Mouse (Mus musculus) forebrain, embryonic 14.5 days (tissue): ENCODE measurements around the gene Megf6. TPM values are rescaled to one million over a fixed set of nuclear protein-coding genes. Genes with fewer than 3 reads are reported as not detected.

Source experiments
- ATAC-seq: fragments of 200-750 bp; cut with Nextera tagmentation; 2 replicates; pipeline ENCODE4 v1.8.0; 2017; ENCODE audit warnings: mild to moderate bottlenecking, moderate library complexity
- DNase-seq: peaks from one replicate; pipeline ENCODE4 v3.0.0-alpha.2; 2015; ENCODE audit warnings: low spot score
- H3K27ac ChIP-seq: fragments of 300-500 bp; sonication (generic); 2 replicates; pipeline ENCODE4 v1.5.1; 2014; ENCODE audit warnings: low read depth, mild to moderate bottlenecking, control low read depth, low read length, moderate library complexity
- H3K27me3 ChIP-seq: fragments of 300-500 bp; sonication (generic); replicated peaks from 2 replicates; pipeline ENCODE4 v1.6.1; 2014; ENCODE audit warnings: low read length, control low read depth, mixed read lengths; ENCODE audit not compliant: control insufficient read depth, insufficient read depth
- H3K36me3 ChIP-seq: fragments of 300-500 bp; sonication (generic); 2 replicates; pipeline ENCODE4 v1.6.1; 2014; ENCODE audit warnings: low read length, control low read depth; ENCODE audit not compliant: control insufficient read depth, insufficient read depth
- H3K4me1 ChIP-seq: fragments of 300-500 bp; sonication (generic); 2 replicates; pipeline ENCODE4 v1.6.1; 2014; ENCODE audit warnings: antibody characterized with exemption, low read length, control low read depth; ENCODE audit not compliant: control insufficient read depth, insufficient read depth
- H3K4me2 ChIP-seq: fragments of 300-500 bp; sonication (generic); 2 replicates; pipeline ENCODE4 v1.6.1; 2014; ENCODE audit warnings: mild to moderate bottlenecking, control low read depth, low read length
- H3K4me3 ChIP-seq: fragments of 300-500 bp; sonication (generic); 2 replicates; pipeline ENCODE4 v1.5.1; 2014; ENCODE audit warnings: low read depth, low read length, control low read depth
- H3K9ac ChIP-seq: fragments of 300-500 bp; sonication (generic); 2 replicates; pipeline ENCODE4 v1.6.1; 2014; ENCODE audit warnings: mild to moderate bottlenecking, low read length, control low read depth, moderate library complexity
- H3K9me3 ChIP-seq: fragments of 300-500 bp; sonication (generic); replicated peaks from 2 replicates; pipeline ENCODE4 v1.6.1; 2016; ENCODE audit warnings: low read length, control low read depth, mixed read lengths; ENCODE audit not compliant: control insufficient read depth
- WGBS: fragments of 180-500 bp; shearing (Covaris S2); extraction: QIAGEN DNeasy Blood & Tissue Kit; methylation state at CpG from one replicate; pipeline ENCODE4 v1.1.7; 2014; 5-methylcytosine and 5-hydroxymethylcytosine counted together
- polyA plus RNA-seq: library from polyadenylated mRNA; unstranded; fragments of >200 nt; fragmentation: Nextera tagmentation; extraction: Ambion mirVana; gene quantifications from 2 replicates; pipeline ENCODE4 v1.2.1, GENCODE M21; 2014

The Megf6 gene
- polyA plus RNA-seq, 1 experiment from 2014 or later: 4.6 TPM

DNA sequence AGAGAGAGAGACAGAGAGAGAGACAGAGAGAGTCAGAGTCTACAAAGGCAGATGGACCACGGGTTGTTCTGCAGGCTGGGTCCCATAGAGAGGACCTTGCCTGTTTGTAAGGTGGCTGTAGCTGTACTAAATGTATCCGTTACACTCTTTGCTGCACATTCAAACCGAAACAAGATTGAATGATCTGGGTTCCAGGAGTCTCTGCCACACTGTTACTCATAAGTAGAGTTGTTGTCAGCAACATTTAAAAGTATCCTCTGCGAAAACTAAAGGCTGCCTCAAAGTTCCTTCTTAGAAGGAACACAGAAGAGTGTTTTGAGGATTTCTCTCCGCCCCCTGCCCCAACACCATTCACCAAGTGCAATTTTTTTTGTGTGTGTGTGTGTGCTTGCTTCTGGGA is 33.4 kb upstream of the Megf6 start:
- DNase-seq (no peak), ATAC-seq (no peak)
- Histone ChIP-seq H3K4me2 (no peak overlapping the region), H3K27me3 (peaks cover 52% of the 10 kb centered on the region), H3K4me3 (no peak overlapping the region), H3K36me3 (no peaks in the 10 kb centered on the region), H3K9me3 (no peaks in the 10 kb centered on the region), H3K27ac (no peak overlapping the region), H3K4me1 (peaks cover 6% of the 10 kb centered on the region; the same call in 1 of the 2 replicates), H3K9ac (no peak overlapping the region)
- WGBS: 51% methylated on average over 5 of the region's 5 CpGs

DNA sequence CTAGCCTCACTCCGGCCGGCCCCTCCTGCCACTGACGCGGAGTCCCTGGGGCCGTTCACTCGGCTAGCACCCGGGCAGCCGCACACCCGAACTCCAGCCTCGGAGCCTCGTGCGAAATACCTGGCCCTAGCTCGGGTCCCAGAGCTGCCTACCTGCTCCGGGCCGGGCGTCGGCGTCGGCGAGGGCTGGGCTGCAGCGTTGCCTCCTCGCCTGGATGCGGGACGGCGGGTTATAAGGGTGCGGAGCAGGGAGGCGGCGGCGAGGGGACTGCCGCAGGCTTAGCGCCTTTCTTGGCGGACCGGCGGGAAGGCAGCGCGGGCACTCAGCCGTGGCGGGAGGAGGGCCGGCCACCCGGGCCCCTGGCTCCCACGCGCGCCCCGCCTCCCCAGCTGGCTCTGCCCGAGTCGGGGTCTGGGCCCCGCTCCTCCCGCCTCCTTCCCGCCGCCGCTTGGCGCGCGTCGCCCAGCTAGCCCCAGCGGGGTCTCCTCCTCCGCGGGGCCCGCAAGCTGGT is 30.8 kb upstream of the Megf6 start:
- Histone ChIP-seq H3K36me3 (no peaks in the 10 kb centered on the region), H3K9me3 (no peaks in the 10 kb centered on the region), H3K4me2 (peak overlapping the region; percentile 75), H3K27ac (no peak overlapping the region), H3K9ac (peak overlapping the region; percentile 63), H3K4me3 (peak overlapping the region; percentile 40), H3K4me1 (peaks cover 12% of the 10 kb centered on the region), H3K27me3 (peaks cover 48% of the 10 kb centered on the region)
- ATAC-seq: 0 out of 2 replicates have a peak, but pooled peaks have one; percentile 15
- peak; percentile 40 for DNase-seq
- under 1% methylated on average over 44 of the region's 59 CpGs for WGBS

DNA sequence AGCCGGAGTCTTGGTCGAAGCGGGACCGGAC is 30.5 kb upstream of the Megf6 start, which contains the start of gene Trp73:
TSS of gene Trp73 (minus strand) at position 27 of the 31 bp plus-strand sequence.
- H3K27me3 ChIP-seq: peaks cover 48% of the 10 kb centered on the region
- WGBS: no CpG with 5 or more reads among the region's 4 CpGs

DNA sequence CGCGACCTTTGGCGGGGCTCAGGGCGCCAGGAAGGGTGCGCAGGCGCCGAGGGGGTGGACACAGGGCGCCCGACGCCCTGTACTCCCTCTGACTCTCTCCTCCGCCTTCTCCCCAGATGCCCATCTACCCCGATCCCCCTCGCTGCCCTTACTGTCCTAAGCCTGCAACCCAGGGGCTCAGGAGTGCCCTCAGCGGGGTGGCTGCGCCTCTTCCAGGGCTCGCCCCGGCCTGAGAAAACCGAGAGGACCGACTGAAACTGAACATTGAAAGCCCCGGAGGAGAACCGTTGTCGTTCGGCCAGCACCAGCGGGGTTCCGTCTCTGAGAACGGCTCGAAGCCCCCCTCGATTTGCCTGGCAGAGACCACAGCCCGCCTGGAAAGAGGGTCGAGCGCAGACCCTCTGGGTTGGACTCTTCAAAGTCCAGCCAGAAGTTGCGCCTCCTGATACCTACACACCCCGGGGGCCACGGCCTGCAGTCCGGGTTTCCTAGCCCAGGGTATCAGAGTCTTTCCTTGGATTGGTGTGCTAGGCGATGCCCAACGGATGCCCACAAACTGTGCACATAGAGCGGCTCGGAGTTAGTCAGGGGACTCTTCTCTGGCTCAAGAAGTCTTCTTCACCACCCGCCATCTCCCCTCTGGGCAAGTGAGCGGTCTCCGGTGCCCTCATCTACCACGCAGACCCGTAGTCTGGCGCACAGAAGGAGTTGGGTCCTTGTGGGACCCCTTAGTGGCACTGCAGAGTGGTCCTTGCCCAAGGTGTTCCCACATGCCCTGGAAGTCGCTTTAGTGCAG is 30.1 kb upstream of the Megf6 start:
- DNase-seq (no peak), ATAC-seq (no peak)
- WGBS: 1% methylated on average over 44 of the region's 46 CpGs

More for the DNA sequence above, 30.5 kb upstream of the Megf6 start, which contains the start of gene Trp73:
- ATAC-seq (no peak), DNase-seq (no peak)
- Histone ChIP-seq H3K4me2 (peak within 1 kb of the TSS; percentile 83), H3K9me3 (no peaks in the 10 kb centered on the region), H3K36me3 (no peaks in the 10 kb centered on the region), H3K9ac (peak within 1 kb of the TSS; percentile 63), H3K4me1 (peaks cover 12% of the 10 kb centered on the region), H3K4me3 (peak within 1 kb of the TSS; percentile 40), H3K27ac (no peak within 1 kb of the TSS)

DNA sequence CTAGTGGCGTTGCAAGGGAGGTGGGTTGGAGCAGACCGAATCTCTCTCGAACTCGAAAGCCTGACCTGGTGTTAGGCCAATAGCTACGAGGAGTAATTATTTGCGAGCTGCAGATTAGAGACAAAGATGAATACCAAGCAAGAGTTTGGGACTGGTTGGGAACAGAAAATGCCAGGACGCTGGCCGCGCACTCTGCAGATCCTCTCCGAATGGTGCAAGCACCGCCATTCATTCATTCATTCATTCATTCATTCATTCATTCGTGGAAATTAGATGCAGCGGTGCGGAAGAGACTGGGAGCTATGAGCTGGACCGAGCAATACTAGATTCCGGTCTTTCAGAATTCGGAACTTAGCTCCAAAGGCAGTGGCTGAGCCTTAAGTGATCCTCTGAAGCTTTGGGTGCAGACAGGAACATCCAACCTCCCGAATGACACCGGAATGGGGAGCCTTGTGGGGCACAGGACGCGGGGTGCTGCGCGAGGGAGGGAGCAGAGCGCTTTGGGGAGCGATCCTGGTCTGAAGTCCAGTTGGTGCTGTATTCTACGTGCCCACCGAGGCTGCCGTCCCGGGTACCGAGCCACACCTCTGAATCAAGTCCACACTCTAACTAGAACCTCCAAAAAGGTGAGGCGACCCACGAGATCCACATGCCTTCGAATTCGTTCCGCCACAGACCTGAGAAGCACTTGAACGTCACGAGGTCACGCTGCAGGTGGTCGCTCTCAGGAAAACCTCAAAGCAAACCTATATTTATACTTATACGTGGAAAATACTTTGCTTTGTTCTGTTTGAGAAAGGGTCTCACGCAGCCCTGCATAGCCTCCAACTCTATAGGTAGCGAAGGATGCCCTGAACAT is 29.3 kb upstream of the Megf6 start:
- H3K4me1 ChIP-seq: peaks cover 12% of the 10 kb centered on the region
- DNase-seq (no peak), ATAC-seq (no peak)
- no peak overlapping the region for H3K9ac ChIP-seq
- peaks cover 44% of the 10 kb centered on the region for H3K27me3 ChIP-seq
- no peaks in the 10 kb centered on the region for H3K9me3 ChIP-seq
- peak overlapping the region; percentile 40 for H3K4me3 ChIP-seq
- peak overlapping the region; percentile 83 for H3K4me2 ChIP-seq
- H3K27ac ChIP-seq: no peak overlapping the region
- H3K36me3 ChIP-seq: peaks cover 7% of the 10 kb centered on the region; the same call in 1 of the 2 replicates
- 2% methylated on average over 42 of the region's 42 CpGs for WGBS

More for the DNA sequence above, 30.1 kb upstream of the Megf6 start:
- H3K27me3 ChIP-seq: peaks cover 48% of the 10 kb centered on the region
- 0 out of 2 replicates have a peak, but pooled peaks cover 3% of the 10 kb centered on the region for H3K36me3 ChIP-seq
- peak overlapping the region; percentile 75 for H3K4me2 ChIP-seq
- no peak overlapping the region for H3K27ac ChIP-seq
- peak overlapping the region; percentile 63 for H3K9ac ChIP-seq
- peaks cover 12% of the 10 kb centered on the region for H3K4me1 ChIP-seq
- H3K9me3 ChIP-seq: no peaks in the 10 kb centered on the region
- H3K4me3 ChIP-seq: peak overlapping the region; percentile 40

DNA sequence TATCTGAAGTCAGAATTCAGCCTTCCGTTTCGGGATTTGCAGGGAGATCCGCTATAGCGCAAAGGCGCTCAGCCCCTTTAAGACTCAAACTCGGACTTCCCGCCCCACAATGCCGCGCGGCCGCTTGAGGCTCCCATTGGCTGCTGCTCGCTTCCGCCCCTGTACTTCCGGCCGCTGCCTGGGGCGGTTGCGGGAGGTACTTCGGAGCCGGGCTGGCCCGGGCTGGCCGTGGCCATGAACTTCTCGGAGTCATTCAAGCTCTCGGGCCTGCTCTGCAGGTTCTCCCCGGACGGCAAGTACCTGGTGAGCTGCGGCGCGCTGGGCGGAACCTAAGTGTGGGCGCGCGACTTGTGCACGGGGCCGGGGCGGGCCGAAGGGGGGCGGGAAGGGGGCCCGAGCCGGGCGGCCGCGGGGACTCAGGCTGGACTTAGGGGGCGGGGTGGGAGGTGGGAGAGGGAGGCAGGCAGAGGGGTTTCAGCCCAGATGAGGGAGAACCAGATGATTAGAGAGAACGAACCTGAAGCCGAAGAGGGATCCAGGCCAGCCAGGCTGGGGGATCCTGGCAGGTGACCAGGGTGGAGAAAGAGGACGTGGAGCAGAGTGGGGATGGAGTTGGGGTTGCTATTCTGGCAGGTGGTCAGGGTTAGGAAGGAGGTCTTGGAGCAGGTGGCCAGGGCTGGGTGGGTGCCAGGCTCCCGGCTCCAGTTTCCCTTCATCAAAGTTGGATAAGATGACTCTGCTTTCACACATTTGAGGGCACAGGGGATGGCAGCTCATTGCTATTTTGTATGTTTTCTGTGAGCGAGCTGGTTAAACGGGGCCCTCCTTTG is 28.1 kb upstream of the Megf6 start, which contains the start of gene Wrap73:
TSS of gene Wrap73 (plus strand) at position 162 of the 830 bp plus-strand sequence.
- H3K9ac ChIP-seq: peak within 1 kb of the TSS; percentile 79
- H3K36me3 ChIP-seq: peaks cover 16% of the 10 kb centered on the region
- DNase-seq (peak; percentile 96), ATAC-seq (peak; percentile 96)
- no peaks in the 10 kb centered on the region for H3K9me3 ChIP-seq
- peak within 1 kb of the TSS; percentile 83 for H3K4me2 ChIP-seq
- H3K27ac ChIP-seq: peak within 1 kb of the TSS; percentile 58; the same call in 1 of the 2 replicates
- WGBS: 2% methylated on average over 49 of the region's 49 CpGs
- H3K4me3 ChIP-seq: peak within 1 kb of the TSS; percentile 76
- H3K27me3 ChIP-seq: peaks cover 39% of the 10 kb centered on the region
- peaks cover 12% of the 10 kb centered on the region for H3K4me1 ChIP-seq

DNA sequence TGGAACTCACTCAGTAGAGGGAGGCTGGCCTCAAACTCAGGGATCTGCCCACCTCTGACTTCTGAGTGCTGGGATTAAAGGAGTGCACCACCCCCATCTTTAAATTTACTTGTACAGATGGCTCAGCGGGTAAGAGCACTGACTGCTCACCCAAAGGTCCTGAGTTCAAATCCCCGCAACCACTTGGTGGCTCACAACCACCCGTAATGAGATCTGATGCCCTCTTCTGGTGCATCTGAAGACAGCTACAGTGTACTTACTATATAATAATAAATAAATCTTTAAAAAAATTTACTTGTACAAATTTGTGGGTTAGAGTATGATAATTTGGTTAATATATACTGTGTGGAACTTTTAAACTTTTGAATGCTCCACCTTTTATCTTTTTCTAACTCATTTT is 25.8 kb upstream of the Megf6 start:
- DNase-seq (no peak), ATAC-seq (no peak)
- H3K27ac ChIP-seq: no peak overlapping the region
- no peak overlapping the region for H3K4me3 ChIP-seq
- no peak overlapping the region for H3K9ac ChIP-seq
- peaks cover 19% of the 10 kb centered on the region for H3K27me3 ChIP-seq
- 81% methylated on average over 3 of the region's 3 CpGs for WGBS
- H3K4me1 ChIP-seq: peaks cover 12% of the 10 kb centered on the region
- H3K4me2 ChIP-seq: no peak overlapping the region
- no peaks in the 10 kb centered on the region for H3K9me3 ChIP-seq
- peaks cover 31% of the 10 kb centered on the region for H3K36me3 ChIP-seq

DNA sequence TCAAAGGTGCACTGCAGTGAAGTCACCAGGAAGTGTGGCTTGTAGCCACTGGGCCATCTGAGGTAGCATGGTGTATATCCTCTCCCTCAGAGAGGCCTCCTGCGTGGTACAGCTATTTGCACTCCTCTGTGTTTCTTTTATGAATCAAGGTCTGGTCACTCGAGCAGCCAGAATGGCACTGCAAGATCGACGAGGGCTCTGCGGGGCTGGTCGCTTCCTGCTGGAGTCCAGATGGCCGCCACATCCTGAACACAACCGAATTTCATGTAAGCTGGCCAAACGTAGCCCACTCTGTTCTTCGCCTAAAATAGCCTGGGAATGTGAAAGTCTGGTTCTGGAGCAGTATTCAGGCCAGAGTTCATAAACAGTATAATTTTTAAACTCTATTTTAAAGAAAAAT is 24.2 kb upstream of the Megf6 start:
- Histone ChIP-seq H3K27me3 (peaks cover 4% of the 10 kb centered on the region; the same call in 1 of the 2 replicates), H3K4me2 (no peak overlapping the region), H3K9ac (no peak overlapping the region), H3K9me3 (no peaks in the 10 kb centered on the region), H3K4me3 (no peak overlapping the region), H3K27ac (no peak overlapping the region), H3K4me1 (peaks cover 7% of the 10 kb centered on the region), H3K36me3 (peaks cover 46% of the 10 kb centered on the region)
- ATAC-seq (no peak), DNase-seq (no peak)
- 89% methylated on average over 10 of the region's 10 CpGs for WGBS
